Mouse (Mus musculus): ENCODE results near the gene Tbc1d2.
A peak's percentile ranks its signal among the peaks of the same experiment; 100 is the strongest.
"Not testable (repeated sequence)": the region's sequence is repeated elsewhere in the genome, so short reads cannot be mapped to it uniquely, and the experiment has no call there.

Gene Tbc1d2

GRCm38 (mm10) chr4:46601844-46602423 lies 48.1 kb downstream of the Tbc1d2 start, which contains the start of gene Coro2a:
Gene Coro2a (minus strand): TSS chr4:46602202.
- DNase-seq (ENCODE audit: low spot score) = peak; percentile 86

- peak; percentile 56 for DNase-seq (ENCODE audit: low spot score)
Measured at GRCm38 (mm10) chr4:46601258-46601843, 48.7 kb downstream of the Tbc1d2 start.

- DNase-seq (ENCODE audit: low spot score) = no peak
Measured at GRCm38 (mm10) chr4:46600473-46601257, 49.3 kb downstream of the Tbc1d2 start.

- not testable (repeated sequence) for DNase-seq (ENCODE audit: low spot score)
Measured at GRCm38 (mm10) chr4:46599609-46600008, 50.4 kb downstream of the Tbc1d2 start.

GRCm38 (mm10) chr4:46598981-46599380 lies 51.0 kb downstream of the Tbc1d2 start:
- DNase-seq (ENCODE audit: low spot score) = no peak

GRCm38 (mm10) chr4:46598111-46598510 lies 51.9 kb downstream of the Tbc1d2 start:
- no peak for DNase-seq (ENCODE audit: low spot score)

- DNase-seq (ENCODE audit: low spot score) = no peak
Measured at GRCm38 (mm10) chr4:46597286-46597961, 52.6 kb downstream of the Tbc1d2 start.

- no peak for DNase-seq (ENCODE audit: low spot score)
Measured at GRCm38 (mm10) chr4:46596398-46596797, 53.6 kb downstream of the Tbc1d2 start.

- no peak for DNase-seq (ENCODE audit: low spot score)
Measured at GRCm38 (mm10) chr4:46594131-46594530, 55.9 kb downstream of the Tbc1d2 start.

- no peak for DNase-seq (ENCODE audit: low spot score)
Measured at GRCm38 (mm10) chr4:46593472-46593871, 56.5 kb downstream of the Tbc1d2 start.

GRCm38 (mm10) chr4:46591833-46592520 lies 58.0 kb downstream of the Tbc1d2 start:
- peak; percentile 55 for DNase-seq (ENCODE audit: low spot score)

GRCm38 (mm10) chr4:46590810-46591209 lies 59.2 kb downstream of the Tbc1d2 start:
- DNase-seq (ENCODE audit: low spot score) = no peak

GRCm38 (mm10) chr4:46589946-46590684 lies 59.9 kb downstream of the Tbc1d2 start:
- no peak for DNase-seq (ENCODE audit: low spot score)

GRCm38 (mm10) chr4:46589151-46589550 lies 60.9 kb downstream of the Tbc1d2 start:
- no peak for DNase-seq (ENCODE audit: low spot score)

- no peak for DNase-seq (ENCODE audit: low spot score)
Measured at GRCm38 (mm10) chr4:46586473-46586872, 63.5 kb downstream of the Tbc1d2 start.

GRCm38 (mm10) chr4:46585811-46586190 lies 64.2 kb downstream of the Tbc1d2 start:
- DNase-seq (ENCODE audit: low spot score) = no peak

GRCm38 (mm10) chr4:46585041-46585810 lies 64.8 kb downstream of the Tbc1d2 start:
- DNase-seq (ENCODE audit: low spot score) = no peak

GRCm38 (mm10) chr4:46584536-46584935 lies 65.5 kb downstream of the Tbc1d2 start:
- DNase-seq (ENCODE audit: low spot score) = not testable (repeated sequence)

GRCm38 (mm10) chr4:46584084-46584483 lies 65.9 kb downstream of the Tbc1d2 start:
- DNase-seq (ENCODE audit: low spot score) = not testable (repeated sequence)

- not testable (repeated sequence) for DNase-seq (ENCODE audit: low spot score)
Measured at GRCm38 (mm10) chr4:46582024-46582423, 68.0 kb downstream of the Tbc1d2 start.
